Mouse (Mus musculus) ovary, postnatal 14 days (tissue): Measurements from ENCODE around the gene Exosc8.

Experiments used
- DNase-seq: peaks from one replicate; pipeline ENCODE4 v3.0.0; 2022; ENCODE audit warnings: low spot score

Exosc8 gene

GRCm38 (mm10) chr3:54681310-54682204 is 53.6 kb downstream of the Exosc8 start:
- DNase-seq, result no peak
